Comparison of ENCODE assay signal across 11 mouse cellular contexts in the genomic region with DNA sequence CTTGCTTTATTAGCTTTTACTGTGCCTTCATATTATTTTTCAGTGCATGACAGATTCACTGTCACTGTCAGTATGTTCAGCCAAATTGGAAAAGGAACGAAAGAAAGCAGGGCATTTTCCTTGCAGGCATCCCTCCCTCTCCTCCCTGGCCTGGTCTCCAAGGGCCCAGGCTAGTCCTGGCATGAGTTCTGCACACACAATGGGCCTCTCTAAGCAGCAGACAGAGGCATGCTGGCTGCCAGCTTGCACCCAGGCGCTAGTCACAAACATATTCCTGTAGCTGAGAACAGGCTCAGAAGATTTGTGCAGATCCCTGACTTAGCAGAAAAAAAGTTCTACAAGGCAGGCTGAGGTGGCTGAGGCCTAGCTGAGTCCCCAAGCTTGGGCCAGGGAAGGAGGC. TPM values are rescaled to one million over a fixed set of nuclear protein-coding genes. Genes with fewer than 3 reads are reported as not detected.
DNase-seq lines count a peak whose midpoint lies in the region; ATAC-seq lines count a peak whose summit lies in the region.
"Had no signal": no experiment of that assay in that cellular context is flagged by ENCODE, and none has a peak within 500 bp of the region (broad histone marks: within the 10 kb centered on the region; RNA-seq: fewer than 3 reads in every experiment).

No protein-coding gene starts in this region.

- no peak overlapping the region for H3K9ac ChIP-seq in heart, embryonic 15.5 days
- no peak overlapping the region for H3K9ac ChIP-seq in midbrain, embryonic 16.5 days (ENCODE audit: low read depth, low read length)
- H3K9ac ChIP-seq in midbrain, embryonic 11.5 days (ENCODE audit: low read length), result no peak overlapping the region
- H3K9ac ChIP-seq: embryonic facial prominence, embryonic 13.5 days; midbrain, embryonic 12.5 days had no signal

- H3K4me2 ChIP-seq in heart, embryonic 15.5 days, result no peak overlapping the region
- no peak overlapping the region for H3K4me2 ChIP-seq in midbrain, embryonic 16.5 days (ENCODE audit: low read length)
- no peak overlapping the region for H3K4me2 ChIP-seq in midbrain, embryonic 11.5 days
- H3K4me2 ChIP-seq: embryonic facial prominence, embryonic 13.5 days; midbrain, embryonic 12.5 days had no signal

- H3K27ac ChIP-seq in heart, embryonic 15.5 days, result peak overlapping the region; percentile 71; the same call in 1 of the 2 replicates
- H3K27ac ChIP-seq in heart, embryonic 10.5 days, result no peak overlapping the region
- H3K27ac ChIP-seq in midbrain, embryonic 16.5 days (ENCODE audit: low read length), result no peak overlapping the region
- H3K27ac ChIP-seq in midbrain, embryonic 11.5 days (ENCODE audit: low read depth, low read length), result no peak overlapping the region
- H3K27ac ChIP-seq: embryonic facial prominence, embryonic 13.5 days; midbrain, embryonic 12.5 days had no signal

- peaks cover 11% of the 10 kb centered on the region; the same call in 1 of the 2 replicates for H3K36me3 ChIP-seq in heart, embryonic 15.5 days
- peaks cover 38% of the 10 kb centered on the region for H3K36me3 ChIP-seq in heart, embryonic 10.5 days
- no peaks in the 10 kb centered on the region for H3K36me3 ChIP-seq in midbrain, embryonic 16.5 days (ENCODE audit: control insufficient read depth, insufficient read depth, low read length)
- no peaks in the 10 kb centered on the region for H3K36me3 ChIP-seq in midbrain, embryonic 11.5 days (ENCODE audit: control insufficient read depth, insufficient read depth, low read length)
- H3K36me3 ChIP-seq: embryonic facial prominence, embryonic 13.5 days; midbrain, embryonic 12.5 days had no signal

- WGBS in heart, embryonic 15.5 days, result 75% methylated on average over 2 of the region's 2 CpGs
- WGBS in heart, embryonic 10.5 days, result 85% methylated on average over 2 of the region's 2 CpGs
- WGBS in midbrain, embryonic 16.5 days, result 65% methylated on average over 2 of the region's 2 CpGs
- WGBS in midbrain, embryonic 11.5 days, result 82% methylated on average over 2 of the region's 2 CpGs

- H3K27me3 ChIP-seq in heart, embryonic 15.5 days, result no peaks in the 10 kb centered on the region
- no peaks in the 10 kb centered on the region for H3K27me3 ChIP-seq in heart, embryonic 10.5 days (ENCODE audit: insufficient read depth, poor library complexity, severe bottlenecking)
- H3K27me3 ChIP-seq in midbrain, embryonic 16.5 days (ENCODE audit: control insufficient read depth, insufficient read depth, low read depth, low read length), result no peaks in the 10 kb centered on the region
- no peaks in the 10 kb centered on the region for H3K27me3 ChIP-seq in midbrain, embryonic 11.5 days (ENCODE audit: control insufficient read depth, insufficient read depth, low read length)
- H3K27me3 ChIP-seq: embryonic facial prominence, embryonic 13.5 days; midbrain, embryonic 12.5 days had no signal

- peaks cover 39% of the 10 kb centered on the region for H3K4me1 ChIP-seq in heart, embryonic 15.5 days (replicated peaks)
- H3K4me1 ChIP-seq in heart, embryonic 10.5 days, result peaks cover 21% of the 10 kb centered on the region
- 0 out of 2 replicates have a peak, but pooled peaks cover 2% of the 10 kb centered on the region for H3K4me1 ChIP-seq in midbrain, embryonic 16.5 days (ENCODE audit: control insufficient read depth, insufficient read depth, low read length)
- no peaks in the 10 kb centered on the region for H3K4me1 ChIP-seq in midbrain, embryonic 11.5 days (ENCODE audit: control insufficient read depth, insufficient read depth, low read length)

- H3K9me3 ChIP-seq in heart, embryonic 15.5 days (replicated peaks), result no peaks in the 10 kb centered on the region
- H3K9me3 ChIP-seq in heart, embryonic 10.5 days, result no peaks in the 10 kb centered on the region
- no peaks in the 10 kb centered on the region for H3K9me3 ChIP-seq in midbrain, embryonic 16.5 days (replicated peaks; ENCODE audit: control insufficient read depth, low read length, poor library complexity, severe bottlenecking)
- no peaks in the 10 kb centered on the region for H3K9me3 ChIP-seq in midbrain, embryonic 11.5 days (ENCODE audit: control insufficient read depth, low read length)
- H3K9me3 ChIP-seq: embryonic facial prominence, embryonic 13.5 days; midbrain, embryonic 12.5 days had no signal

- no peak for ATAC-seq in heart, embryonic 15.5 days (replicated peaks; ENCODE audit: insufficient number of reproducible peaks, insufficient read depth, low FRiP score, low read depth)
- ATAC-seq in midbrain, embryonic 16.5 days, result peak; percentile 67; the same call in 1 of the 2 replicates
- ATAC-seq in midbrain, embryonic 11.5 days (ENCODE audit: low FRiP score), result no peak
- no peak for ATAC-seq in CD4-positive, CD25-positive, alpha-beta regulatory T cell, adult 4 months

- DNase-seq in heart, embryonic 10.5 days (ENCODE audit: low spot score), result no peak
- DNase-seq in midbrain, embryonic 11.5 days (ENCODE audit: low spot score, missing footprints), result no peak
- peak; percentile 61 for DNase-seq in fat pad, adult 2 months (ENCODE audit: extremely low read depth, low read depth, low spot score)
- peak; percentile 54 to 64 for DNase-seq in layer of hippocampus, postnatal 10 days (ENCODE audit: low spot score in 2 of 2)
- DNase-seq: kidney, adult 18-20 months; liver had no signal

- H3K4me3 ChIP-seq in heart, embryonic 15.5 days, result no peak overlapping the region
- no peak overlapping the region for H3K4me3 ChIP-seq in heart, embryonic 10.5 days
- H3K4me3 ChIP-seq in midbrain, embryonic 16.5 days (ENCODE audit: low read depth, low read length), result no peak overlapping the region
- no peak overlapping the region for H3K4me3 ChIP-seq in midbrain, embryonic 11.5 days (ENCODE audit: low read depth, low read length)
- H3K4me3 ChIP-seq: embryonic facial prominence, embryonic 13.5 days; midbrain, embryonic 12.5 days had no signal

RNA-seq across cellular contexts. Expression of a gene that starts 8.6 kb away (rescaled TPM):
- 53.2 and 54.3 TPM in 2 replicates for polyA plus RNA-seq in heart, embryonic 15.5 days (2015; fragmentation: Nextera tagmentation; extraction: Ambion mirVana)
- 28.1 and 42.0 TPM in 2 replicates for polyA plus RNA-seq in heart, embryonic 10.5 days (2016; fragmentation: Nextera tagmentation; extraction: Ambion mirVana)
- polyA plus RNA-seq in midbrain, embryonic 16.5 days (2015; fragmentation: Nextera tagmentation; extraction: Ambion mirVana), result 9.2 and 12.3 TPM in 2 replicates
- 2.0 and 2.3 TPM in 2 replicates for polyA plus RNA-seq in midbrain, embryonic 11.5 days (2014; fragmentation: Nextera tagmentation; extraction: Ambion mirVana)
- total RNA-seq in layer of hippocampus, postnatal 10 days (2021), result 10 to 100 TPM; 40.6 to 41.3 TPM
- not detected for polyA plus RNA-seq in CD4-positive, CD25-positive, alpha-beta regulatory T cell, adult 4 months (2017; shearing (Covaris generic))

RNA-seq across cellular contexts. Expression of a gene that starts 26.5 kb away (rescaled TPM):
- polyA plus RNA-seq in heart, embryonic 15.5 days (2015; fragmentation: Nextera tagmentation; extraction: Ambion mirVana), result 13.6 and 14.8 TPM in 2 replicates
- 15.7 and 18.7 TPM in 2 replicates for polyA plus RNA-seq in heart, embryonic 10.5 days (2016; fragmentation: Nextera tagmentation; extraction: Ambion mirVana)
- 12.2 and 16.3 TPM in 2 replicates for polyA plus RNA-seq in midbrain, embryonic 16.5 days (2015; fragmentation: Nextera tagmentation; extraction: Ambion mirVana)
- polyA plus RNA-seq in midbrain, embryonic 11.5 days (2014; fragmentation: Nextera tagmentation; extraction: Ambion mirVana), result 15.1 and 18.1 TPM in 2 replicates
- 10 to 100 TPM; 11.9 to 16.1 TPM for total RNA-seq in layer of hippocampus, postnatal 10 days (2021)
- 10 to 100 TPM; 24.4 to 38.9 TPM for polyA plus RNA-seq in CD4-positive, CD25-positive, alpha-beta regulatory T cell, adult 4 months (2017; shearing (Covaris generic))

RNA-seq across cellular contexts. Expression of a gene that starts 37.0 kb away (rescaled TPM):
- 25.9 and 31.0 TPM in 2 replicates for polyA plus RNA-seq in heart, embryonic 15.5 days (2015; fragmentation: Nextera tagmentation; extraction: Ambion mirVana)
- polyA plus RNA-seq in heart, embryonic 10.5 days (2016; fragmentation: Nextera tagmentation; extraction: Ambion mirVana), result 37.3 and 44.6 TPM in 2 replicates
- 50.2 and 53.1 TPM in 2 replicates for polyA plus RNA-seq in midbrain, embryonic 16.5 days (2015; fragmentation: Nextera tagmentation; extraction: Ambion mirVana)
- 75.2 and 76.1 TPM in 2 replicates for polyA plus RNA-seq in midbrain, embryonic 11.5 days (2014; fragmentation: Nextera tagmentation; extraction: Ambion mirVana)
- 10 to 100 TPM; 43.6 to 60.6 TPM for total RNA-seq in layer of hippocampus, postnatal 10 days (2021)
- polyA plus RNA-seq in CD4-positive, CD25-positive, alpha-beta regulatory T cell, adult 4 months (2017; shearing (Covaris generic)), result 10 to 100 TPM; 22.9 to 33.0 TPM

Comparison
In these comparisons a context has a peak if more than half of its experiments do, and no peak if none do; other contexts are left out.
1. DNase-seq: peak in fat pad, adult 2 months (single experiment) and layer of hippocampus, postnatal 10 days (2 of 2); none in heart, embryonic 10.5 days (single experiment) and midbrain, embryonic 11.5 days (single experiment).